Mouse (Mus musculus): ENCODE measurements around the gene Cybb. TPM values are rescaled to one million over a fixed set of nuclear protein-coding genes. Genes with fewer than 3 reads are reported as not detected.

Cybb gene
- total and polyA plus RNA-seq, 3 experiments: 46.3 to 126 (median 111) TPM

DNA sequence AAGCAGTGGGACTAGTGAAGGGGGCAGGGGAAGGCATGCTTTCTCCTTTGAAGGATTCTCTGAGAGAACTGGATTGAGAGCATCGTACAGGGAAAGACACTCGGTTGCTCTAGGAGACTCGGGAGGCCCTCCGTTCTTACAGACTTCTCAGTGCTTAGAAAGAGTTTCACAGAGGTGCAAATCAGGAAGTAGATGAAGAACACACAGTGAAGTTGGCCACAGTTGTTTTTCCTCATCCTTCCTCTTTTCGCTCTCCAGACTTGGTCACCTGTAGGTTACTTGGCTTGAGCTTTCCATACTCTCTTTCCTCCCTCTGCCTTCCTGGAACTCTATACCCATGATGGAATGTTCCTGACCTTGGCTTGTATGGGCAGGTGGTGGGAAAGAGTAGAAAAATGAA lies 35.2 kb downstream of the Cybb start:
- peaks cover 0 to 34% of the 10 kb centered on the region in 2 experiments; a peak in 2 of 4 replicates for H3K4me1 ChIP-seq (ENCODE audit: control insufficient read depth in 1 of 2, insufficient read depth in 2 of 2)
- DNase-seq (ENCODE audit: extremely low read depth): no peak
- H3K4me2 ChIP-seq (ENCODE audit: insufficient read depth, low read depth, poor library complexity, severe bottlenecking): peak overlapping the region; percentile 36
- no peak for TF ChIP-seq HCFC1 (IDR thresholded peaks at IDR 0.05; ENCODE audit: low read depth, low read length)
- no peak for TF ChIP-seq E2F4 (IDR thresholded peaks at IDR 0.05; ENCODE audit: insufficient replicate concordance, low read depth, low read length)
- no peak for TF ChIP-seq KAT2A (IDR thresholded peaks at IDR 0.05; ENCODE audit: insufficient replicate concordance, low read length)
- no peak for TF ChIP-seq MEF2A (IDR thresholded peaks at IDR 0.05; ENCODE audit: borderline replicate concordance, low read depth, low read length)
- TF ChIP-seq ELF1 (IDR thresholded peaks at IDR 0.05; ENCODE audit: low read depth, low read length): peak; percentile 41; the same call in 1 of the 2 replicates
- peak overlapping the region; percentile 33; the same call in 1 of the 2 replicates for H3K9ac ChIP-seq (ENCODE audit: insufficient read depth, low read depth)
- no peaks in the 10 kb centered on the region for H3K9me3 ChIP-seq (replicated peaks; ENCODE audit: low read length)
- no peak overlapping the region for H3K4me3 ChIP-seq (replicated peaks in 1 of 3; ENCODE audit: low read depth in 2 of 3, low read length in 2 of 3, poor library complexity in 1 of 3)
- peaks cover 13 to 54% of the 10 kb centered on the region in 2 experiments for H3K36me3 ChIP-seq (replicated peaks in 1 of 2; ENCODE audit: control insufficient read depth in 1 of 2, insufficient read depth in 1 of 2, low read length in 1 of 2)
- dilution Hi-C loops (cut with MboI; ENCODE audit: extremely low pct_ligation_motif_present, extremely low pct_unique_long_range_greater_than_20kb, low sequenced_read_pairs): no loop called here
- H3K27me3 ChIP-seq (replicated peaks): no peaks in the 10 kb centered on the region
- peak overlapping the region; percentile 46 for H3K27ac ChIP-seq (ENCODE audit: insufficient read depth, low read depth)
- no peaks in the 10 kb centered on the region for H3K79me2 ChIP-seq (replicated peaks; ENCODE audit: control insufficient read depth, extremely low read depth, insufficient read depth, poor library complexity, severe bottlenecking)
- in situ Hi-C loops (cut with MboI; ENCODE audit: low pct_ligation_motif_present, low pct_unique_long_range_greater_than_20kb, low sequenced_read_pairs): no loop called here

DNA sequence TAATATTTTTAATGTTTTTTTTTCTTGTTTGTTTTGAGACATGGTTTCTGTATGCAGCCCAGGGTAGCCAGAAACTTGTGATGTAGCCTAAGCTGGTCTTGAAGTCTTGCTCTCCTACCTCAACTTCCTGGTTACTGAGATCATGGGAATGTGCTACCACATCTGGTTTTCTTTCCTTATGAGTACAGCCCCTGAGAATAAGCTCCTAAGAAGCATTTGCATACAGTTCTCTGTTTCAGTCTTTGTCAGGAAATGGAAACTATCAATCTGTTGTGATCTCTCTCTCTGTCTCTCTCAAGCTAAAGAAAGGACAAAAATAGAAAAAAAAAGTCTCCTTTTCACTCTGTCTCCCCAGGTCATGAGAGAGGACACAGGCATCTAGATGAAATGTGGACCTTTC lies 40.3 kb downstream of the Cybb start:
- Histone ChIP-seq H3K36me3 (replicated peaks in 1 of 2; ENCODE audit: control insufficient read depth in 1 of 2, insufficient read depth in 1 of 2, low read length in 1 of 2) (peaks cover 13 to 53% of the 10 kb centered on the region in 2 experiments), H3K4me2 (ENCODE audit: insufficient read depth, low read depth, poor library complexity, severe bottlenecking) (peak overlapping the region; percentile 45; the same call in 1 of the 2 replicates), H3K4me1 (ENCODE audit: control insufficient read depth in 1 of 2, insufficient read depth in 2 of 2) (peaks cover 2 to 22% of the 10 kb centered on the region in 2 experiments; a peak in 2 of 4 replicates), H3K79me2 (replicated peaks; ENCODE audit: control insufficient read depth, extremely low read depth, insufficient read depth, poor library complexity, severe bottlenecking) (no peaks in the 10 kb centered on the region), H3K9ac (ENCODE audit: insufficient read depth, low read depth) (peak overlapping the region; percentile 24; the same call in 1 of the 2 replicates), H3K4me3 (replicated peaks in 1 of 3; ENCODE audit: low read depth in 2 of 3, low read length in 2 of 3, poor library complexity in 1 of 3) (no peak overlapping the region), H3K27me3 (replicated peaks) (no peaks in the 10 kb centered on the region), H3K9me3 (replicated peaks; ENCODE audit: low read length) (no peaks in the 10 kb centered on the region), H3K27ac (ENCODE audit: insufficient read depth, low read depth) (peak overlapping the region; percentile 81)
- DNase-seq (ENCODE audit: extremely low read depth): peak; percentile 71
- TF ChIP-seq EP300 (IDR thresholded peaks at IDR 0.05; ENCODE audit: low read length): peak; percentile 97
- no peak for TF ChIP-seq MAX (IDR thresholded peaks at IDR 0.05; ENCODE audit: low read length)
- 0 out of 2 replicates have a peak, but pooled peaks have one; percentile 56 for TF ChIP-seq RCOR1 (conservative IDR thresholded peaks at IDR 0.05; ENCODE audit: low read depth, low read length)
- peak; percentile 89 for TF ChIP-seq ZNF384 (IDR thresholded peaks at IDR 0.05; ENCODE audit: low read depth, low read length)
- peak; percentile 37; the same call in 1 of the 2 replicates for TF ChIP-seq MYC (IDR thresholded peaks at IDR 0.05; ENCODE audit: low read depth, low read length)
- peak; percentile 83 for TF ChIP-seq JUND (conservative IDR thresholded peaks at IDR 0.05; ENCODE audit: low read depth, low read length)
- peak; percentile 79 for TF ChIP-seq JUN (IDR thresholded peaks at IDR 0.05; ENCODE audit: insufficient read depth, low read depth, low read length)
- no peak for TF ChIP-seq E2F4 (IDR thresholded peaks at IDR 0.05; ENCODE audit: insufficient replicate concordance, low read depth, low read length)
- TF ChIP-seq BHLHE40 (IDR thresholded peaks at IDR 0.05; ENCODE audit: low read depth, low read length): peak; percentile 64
- TF ChIP-seq ELF1 (IDR thresholded peaks at IDR 0.05; ENCODE audit: low read depth, low read length): peak; percentile 80
- peak; percentile 91 for TF ChIP-seq ETS1 (conservative IDR thresholded peaks at IDR 0.05; ENCODE audit: low read depth, low read length)
- TF ChIP-seq CHD2 (IDR thresholded peaks at IDR 0.05; ENCODE audit: low read length): peak; percentile 59; the same call in 1 of the 2 replicates
- peak; percentile 95 for TF ChIP-seq IRF4 (IDR thresholded peaks at IDR 0.05; ENCODE audit: low read depth, low read length)
- no peak for TF ChIP-seq POLR2A (IDR thresholded peaks at IDR 0.05; ENCODE audit: low read depth, low read length)
- peak; percentile 97 for TF ChIP-seq MEF2A (IDR thresholded peaks at IDR 0.05; ENCODE audit: borderline replicate concordance, low read depth, low read length)
- peak; percentile 88 for TF ChIP-seq TCF12 (IDR thresholded peaks at IDR 0.05; ENCODE audit: low read depth, low read length)
- TF ChIP-seq NRF1 (IDR thresholded peaks at IDR 0.05; ENCODE audit: low read depth, low read length): no peak
- TF ChIP-seq MAFK (IDR thresholded peaks at IDR 0.05; ENCODE audit: insufficient replicate concordance, low read length): peak; percentile 53; the same call in 1 of the 2 replicates
- dilution Hi-C loops (cut with MboI; ENCODE audit: extremely low pct_ligation_motif_present, extremely low pct_unique_long_range_greater_than_20kb, low sequenced_read_pairs): no loop called here
- in situ Hi-C loops (cut with MboI; ENCODE audit: low pct_ligation_motif_present, low pct_unique_long_range_greater_than_20kb, low sequenced_read_pairs): no loop called here

Measured in CH12.LX (cell line).